Mouse (Mus musculus) forebrain, embryonic 13.5 days (tissue): ENCODE data around the gene Adgre5. TPM values are rescaled to one million over a fixed set of nuclear protein-coding genes. Genes with fewer than 3 reads are reported as not detected.

Experiments used
- ATAC-seq: fragments of 200-750 bp; cut with Nextera tagmentation; 2 replicates; pipeline ENCODE4 v1.8.0; 2017
- H3K27ac ChIP-seq: fragments of 300-500 bp; sonication (generic); 2 replicates; pipeline ENCODE4 v1.5.1; 2015; ENCODE audit warnings: inconsistent platforms, mild to moderate bottlenecking, moderate library complexity
- H3K27me3 ChIP-seq: fragments of 300-500 bp; sonication (generic); 2 replicates; pipeline ENCODE4 v1.6.1; 2015; ENCODE audit warnings: mild to moderate bottlenecking, inconsistent platforms
- H3K36me3 ChIP-seq: fragments of 300-500 bp; sonication (generic); 2 replicates; pipeline ENCODE4 v1.6.1; 2015; ENCODE audit warnings: mild to moderate bottlenecking, inconsistent platforms; ENCODE audit not compliant: poor library complexity, severe bottlenecking
- H3K4me1 ChIP-seq: fragments of 300-500 bp; sonication (generic); 2 replicates; pipeline ENCODE4 v1.6.1; 2015; ENCODE audit warnings: inconsistent platforms
- H3K4me2 ChIP-seq: fragments of 300-500 bp; sonication (generic); 2 replicates; pipeline ENCODE4 v1.6.1; 2015; ENCODE audit warnings: inconsistent platforms, mild to moderate bottlenecking, moderate library complexity
- H3K4me3 ChIP-seq: fragments of 300-500 bp; sonication (generic); 2 replicates; pipeline ENCODE4 v1.5.1; 2015; ENCODE audit warnings: mild to moderate bottlenecking, inconsistent platforms
- H3K9ac ChIP-seq: fragments of 300-500 bp; sonication (generic); 2 replicates; pipeline ENCODE4 v1.6.1; 2015; ENCODE audit warnings: mild to moderate bottlenecking, inconsistent platforms
- H3K9me3 ChIP-seq: fragments of 300-500 bp; sonication (generic); replicated peaks from 2 replicates; pipeline ENCODE4 v1.6.1; 2016; ENCODE audit warnings: inconsistent platforms
- WGBS: fragments of 180-500 bp; shearing (Covaris S2); methylation state at CpG from one replicate; pipeline ENCODE4 v1.1.7; 2015; 5-methylcytosine and 5-hydroxymethylcytosine counted together
- polyA plus RNA-seq: library from polyadenylated mRNA; unstranded; fragments of >200 nt; fragmentation: Nextera tagmentation; extraction: Ambion mirVana; gene quantifications from 2 replicates; pipeline ENCODE4 v1.2.1, GENCODE M21; 2015

Adgre5 gene
- polyA plus RNA-seq, 1 experiment from 2014 or later, result 6.7 TPM

DNA sequence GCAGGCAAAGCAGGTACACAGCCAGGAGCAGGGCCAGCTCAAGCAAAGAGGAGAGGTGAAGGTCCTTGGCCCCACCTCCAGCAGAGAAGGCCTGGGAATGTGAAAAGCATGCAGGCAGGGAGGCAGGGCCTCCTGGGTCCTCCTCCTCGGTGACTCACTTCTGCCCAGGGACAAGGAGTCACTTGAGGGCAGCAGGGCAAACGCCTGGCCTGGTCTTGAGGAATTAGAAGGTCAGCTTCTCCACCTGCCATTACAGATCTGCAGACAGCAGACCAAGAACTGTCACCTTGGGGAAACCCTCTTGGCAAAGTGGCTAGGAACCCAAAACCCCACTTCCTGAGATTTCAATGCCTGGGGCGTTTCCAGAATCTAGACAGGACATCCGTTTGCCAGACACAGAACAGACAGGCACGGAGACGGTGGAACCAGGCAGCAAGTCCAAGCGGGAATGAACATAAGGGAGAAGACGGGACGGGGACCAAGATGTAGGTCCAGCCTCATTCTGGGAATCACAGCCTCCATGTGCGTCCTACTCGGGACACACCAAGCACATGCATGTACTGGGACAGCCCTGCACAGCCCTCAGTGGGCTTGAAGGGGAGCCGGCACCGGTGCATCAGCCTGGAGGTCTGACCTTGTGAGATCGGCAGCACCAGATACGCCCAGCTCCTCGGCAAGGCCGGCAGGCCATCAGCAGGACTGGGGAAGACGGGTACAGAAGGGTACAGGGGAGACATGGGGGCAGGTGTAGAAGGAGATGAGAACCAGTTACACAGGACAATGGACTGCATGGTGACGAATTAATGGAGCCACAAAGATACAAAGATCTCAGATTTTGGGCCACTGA, 43.5 kb downstream of the Adgre5 start:
- H3K9ac ChIP-seq, result peak overlapping the region; percentile 96
- H3K4me2 ChIP-seq, result peak overlapping the region; percentile 97
- H3K27me3 ChIP-seq, result no peaks in the 10 kb centered on the region
- H3K27ac ChIP-seq, result peak overlapping the region; percentile 57; the same call in 1 of the 2 replicates
- peaks cover 22% of the 10 kb centered on the region for H3K4me1 ChIP-seq
- 67% methylated on average over 19 of the region's 19 CpGs for WGBS
- no peaks in the 10 kb centered on the region for H3K9me3 ChIP-seq
- H3K36me3 ChIP-seq, result peaks cover 3% of the 10 kb centered on the region
- H3K4me3 ChIP-seq, result peak overlapping the region; percentile 91
- peak; percentile 2; the same call in 1 of the 2 replicates for ATAC-seq

DNA sequence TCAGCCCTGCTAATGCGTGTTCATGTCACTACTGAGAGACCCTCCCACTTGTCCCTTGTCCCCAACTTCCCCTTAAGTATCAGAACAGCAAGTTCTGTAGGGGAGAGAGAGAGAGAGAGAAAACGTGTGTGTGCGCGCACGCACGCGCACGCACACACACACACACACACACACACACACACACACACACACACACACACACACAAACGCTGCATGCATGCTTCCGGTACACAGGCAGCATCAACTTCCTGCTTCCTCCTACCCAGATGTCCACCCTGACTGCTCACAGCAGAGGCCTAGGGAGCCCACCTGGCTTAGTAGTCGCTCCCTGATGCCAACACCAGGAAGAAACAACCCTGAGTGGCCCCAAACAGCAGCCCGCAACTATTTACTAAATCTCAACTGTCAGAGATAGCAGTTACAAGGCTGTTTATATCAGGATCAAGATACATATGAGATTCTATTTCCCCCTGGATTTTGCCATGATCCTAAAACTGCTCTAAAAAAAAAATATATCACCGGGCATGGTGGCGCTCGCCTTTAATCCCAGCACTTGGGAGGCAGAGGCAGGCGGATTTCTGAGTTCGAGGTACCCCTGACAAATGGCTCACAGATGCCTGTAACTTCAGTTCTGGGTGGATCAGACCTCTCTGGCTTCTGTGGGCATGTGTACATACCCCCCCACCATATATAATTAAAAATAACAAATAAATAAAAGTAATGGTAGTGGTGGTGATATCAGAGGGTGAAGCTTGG, 45.6 kb downstream of the Adgre5 start:
- Histone ChIP-seq H3K27me3 (no peaks in the 10 kb centered on the region), H3K36me3 (peaks cover 24% of the 10 kb centered on the region), H3K9ac (no peak overlapping the region), H3K27ac (no peak overlapping the region), H3K9me3 (no peaks in the 10 kb centered on the region), H3K4me3 (no peak overlapping the region), H3K4me1 (peaks cover 22% of the 10 kb centered on the region), H3K4me2 (no peak overlapping the region)
- no peak for ATAC-seq
- 85% methylated on average over 15 of the region's 17 CpGs for WGBS

DNA sequence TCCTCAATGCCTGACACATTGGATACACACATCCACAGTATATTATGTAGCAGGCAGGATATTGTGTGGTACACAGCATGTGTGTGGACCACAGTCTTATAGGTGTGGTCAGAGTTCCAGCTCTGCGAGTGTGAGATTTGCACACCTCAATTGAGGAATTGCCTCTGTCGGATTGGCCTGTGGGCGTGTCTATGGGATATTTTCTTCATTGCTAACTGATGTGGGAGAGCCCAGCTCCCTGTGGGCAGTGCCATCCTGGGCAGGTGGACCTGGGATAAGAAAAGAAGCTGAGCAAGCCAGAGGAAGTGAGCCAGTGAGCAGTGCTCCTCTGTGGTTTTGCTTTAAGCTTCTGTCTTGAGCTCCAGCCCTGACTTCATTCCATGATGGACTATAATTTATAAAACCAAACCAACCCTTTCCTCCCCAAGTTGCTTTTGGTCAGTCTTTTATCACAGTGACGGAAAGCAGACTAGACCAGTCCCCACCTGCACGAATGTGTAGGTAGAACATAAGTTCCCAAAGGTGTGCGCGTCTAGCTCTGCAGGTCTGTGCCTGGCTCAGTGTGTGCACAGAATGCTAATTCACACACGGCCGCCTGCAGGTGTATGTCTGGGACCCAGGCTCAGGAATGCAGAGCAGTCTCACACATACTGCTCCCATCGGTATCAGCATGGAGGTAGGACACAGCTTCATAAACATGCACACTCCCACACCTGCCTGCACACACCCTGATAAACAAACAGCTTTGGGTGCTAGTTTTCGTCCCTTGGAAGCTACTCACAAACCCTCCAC, 46.6 kb downstream of the Adgre5 start:
- Histone ChIP-seq H3K27ac (no peak overlapping the region), H3K27me3 (no peaks in the 10 kb centered on the region), H3K9ac (no peak overlapping the region), H3K4me3 (no peak overlapping the region), H3K9me3 (no peaks in the 10 kb centered on the region), H3K4me1 (peaks cover 19% of the 10 kb centered on the region), H3K36me3 (peaks cover 33% of the 10 kb centered on the region), H3K4me2 (no peak overlapping the region)
- no peak for ATAC-seq
- 85% methylated on average over 11 of the region's 11 CpGs for WGBS

DNA sequence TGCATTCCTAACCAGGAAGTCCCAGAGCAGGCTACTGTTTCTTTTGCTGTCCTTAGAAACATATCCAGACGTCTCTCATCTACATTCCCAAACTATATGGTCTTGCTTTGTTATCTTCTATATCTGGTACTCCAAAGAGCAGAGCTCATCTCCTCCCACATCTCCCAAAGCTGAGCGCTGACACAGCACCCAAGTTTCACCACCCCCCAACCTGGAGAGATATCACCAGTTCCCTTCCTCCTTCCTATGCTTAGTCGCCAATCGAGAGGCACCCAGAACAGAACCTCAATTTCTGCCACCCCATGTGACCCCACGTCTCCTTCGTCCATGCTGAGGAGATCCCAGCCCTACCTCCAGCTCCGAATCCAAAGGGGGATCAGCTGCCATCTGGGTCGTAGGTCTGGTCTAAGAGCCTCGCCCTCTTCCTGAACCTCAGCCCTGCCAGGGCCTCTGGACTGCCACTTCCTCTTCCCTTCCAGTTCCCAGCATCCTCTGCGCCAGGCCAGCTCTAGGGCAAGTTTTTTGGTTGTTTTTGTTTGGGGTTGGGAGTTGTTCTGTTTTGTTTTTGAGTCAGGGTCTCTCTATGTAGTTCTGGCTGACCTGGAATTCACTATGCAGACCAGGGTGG, 47.4 kb downstream of the Adgre5 start:
- ATAC-seq, result no peak

DNA sequence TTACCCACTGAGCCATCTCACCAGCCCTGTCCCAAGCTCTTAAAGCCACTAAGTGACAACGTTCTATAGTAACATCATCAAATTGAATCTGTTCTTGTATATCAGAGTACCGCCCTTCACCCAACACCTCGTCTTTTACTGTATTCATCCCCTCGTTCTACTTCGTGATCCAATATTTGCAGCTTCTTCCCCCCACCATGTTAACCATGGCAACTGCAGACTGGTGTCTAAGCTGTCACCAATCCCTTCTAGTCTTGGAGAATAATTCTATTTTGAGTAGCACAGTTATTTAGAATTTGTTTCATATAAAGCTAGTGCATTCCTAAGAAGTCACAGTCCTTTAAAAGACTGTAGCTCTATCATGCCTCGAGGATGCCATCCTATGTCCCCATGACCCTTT, 51.9 kb downstream of the Adgre5 start:
- no peak for ATAC-seq
- peaks cover 70% of the 10 kb centered on the region for H3K36me3 ChIP-seq
- H3K27me3 ChIP-seq, result no peaks in the 10 kb centered on the region
- no peaks in the 10 kb centered on the region for H3K4me1 ChIP-seq
- no peak overlapping the region for H3K9ac ChIP-seq
- no peaks in the 10 kb centered on the region for H3K9me3 ChIP-seq
- WGBS, result 91% methylated on average over 6 of the region's 6 CpGs
- no peak overlapping the region for H3K4me2 ChIP-seq
- H3K27ac ChIP-seq, result no peak overlapping the region
- H3K4me3 ChIP-seq, result no peak overlapping the region

More for the DNA sequence above, 47.4 kb downstream of the Adgre5 start:
- Histone ChIP-seq H3K4me3 (no peak overlapping the region), H3K4me2 (no peak overlapping the region), H3K36me3 (peaks cover 35% of the 10 kb centered on the region), H3K9ac (no peak overlapping the region), H3K27me3 (no peaks in the 10 kb centered on the region), H3K27ac (no peak overlapping the region), H3K4me1 (peaks cover 15% of the 10 kb centered on the region), H3K9me3 (no peaks in the 10 kb centered on the region)
- 85% methylated on average over 10 of the region's 10 CpGs for WGBS

DNA sequence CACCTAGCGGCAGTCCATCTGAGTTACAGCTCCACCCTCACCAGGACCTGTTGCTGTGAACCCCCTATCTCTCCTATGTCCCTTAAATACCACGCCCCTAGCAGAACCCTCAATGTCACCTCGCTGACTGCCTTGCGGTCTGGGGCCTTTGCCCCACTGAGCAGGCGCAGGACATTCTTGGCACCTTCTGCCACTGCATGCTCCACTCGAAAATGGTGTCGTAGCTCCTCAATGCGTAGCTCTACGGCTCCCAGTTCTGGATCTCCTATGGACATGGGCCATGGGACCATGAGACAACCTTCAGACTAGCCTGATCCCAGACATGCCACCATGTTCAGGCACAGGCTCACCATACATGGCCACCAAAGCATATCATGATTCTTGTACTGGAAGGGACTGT, 56.6 kb downstream of the Adgre5 start:
- Histone ChIP-seq H3K36me3 (peaks cover 84% of the 10 kb centered on the region), H3K4me3 (no peak overlapping the region), H3K9ac (no peak overlapping the region), H3K9me3 (no peaks in the 10 kb centered on the region), H3K4me2 (no peak overlapping the region), H3K27me3 (no peaks in the 10 kb centered on the region), H3K4me1 (no peaks in the 10 kb centered on the region), H3K27ac (no peak overlapping the region)
- no peak for ATAC-seq
- WGBS, result 96% methylated on average over 9 of the region's 9 CpGs

DNA sequence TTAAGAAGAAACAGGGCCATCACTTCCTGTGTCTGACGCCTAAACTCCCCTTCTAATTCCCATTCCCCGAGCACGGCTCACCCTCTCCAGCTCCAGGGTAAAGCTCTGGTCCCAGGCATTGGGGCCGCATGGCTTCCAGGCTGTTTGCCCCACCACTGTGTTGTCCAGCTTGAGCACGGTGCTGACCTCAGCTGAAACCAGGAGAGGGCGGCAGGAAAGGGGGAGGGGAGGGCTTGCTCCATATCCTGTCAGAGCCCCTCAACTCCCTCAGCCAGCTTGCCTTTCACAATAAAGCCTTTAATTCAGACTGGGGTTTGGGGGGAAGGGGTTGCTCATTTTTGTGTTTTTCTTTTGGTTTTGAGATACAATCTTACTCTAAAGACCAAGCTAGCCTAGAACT, 60.0 kb downstream of the Adgre5 start:
- ATAC-seq, result no peak
- H3K4me3 ChIP-seq, result no peak overlapping the region
- no peak overlapping the region for H3K4me2 ChIP-seq
- H3K4me1 ChIP-seq, result no peaks in the 10 kb centered on the region
- WGBS, result 25% methylated on average over 6 of the region's 6 CpGs
- H3K36me3 ChIP-seq, result peaks cover 96% of the 10 kb centered on the region
- no peaks in the 10 kb centered on the region for H3K9me3 ChIP-seq
- no peak overlapping the region for H3K27ac ChIP-seq
- H3K27me3 ChIP-seq, result no peaks in the 10 kb centered on the region
- H3K9ac ChIP-seq, result no peak overlapping the region

DNA sequence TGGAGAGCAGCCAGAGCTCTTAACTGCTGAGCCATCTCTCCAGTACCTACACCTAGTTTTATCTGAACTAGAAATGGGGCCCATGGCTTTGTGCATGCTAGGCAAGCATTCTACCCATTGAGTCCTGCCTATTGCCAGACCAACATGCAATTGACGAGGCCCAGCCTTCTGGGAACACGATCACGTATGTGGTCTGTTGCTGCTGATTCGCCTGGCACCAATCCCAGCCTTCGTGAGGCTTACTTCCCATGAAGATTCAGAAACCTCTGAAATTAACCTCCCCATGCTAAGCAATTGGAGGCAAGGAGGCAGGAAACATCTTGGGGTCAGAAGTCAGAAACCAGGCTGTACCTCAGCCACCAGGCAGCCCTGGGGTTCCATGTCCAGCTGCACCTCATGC, 60.5 kb downstream of the Adgre5 start:
- Histone ChIP-seq H3K36me3 (peaks cover 96% of the 10 kb centered on the region), H3K27ac (no peak overlapping the region)
- WGBS, result 91% methylated on average over 5 of the region's 5 CpGs

DNA sequence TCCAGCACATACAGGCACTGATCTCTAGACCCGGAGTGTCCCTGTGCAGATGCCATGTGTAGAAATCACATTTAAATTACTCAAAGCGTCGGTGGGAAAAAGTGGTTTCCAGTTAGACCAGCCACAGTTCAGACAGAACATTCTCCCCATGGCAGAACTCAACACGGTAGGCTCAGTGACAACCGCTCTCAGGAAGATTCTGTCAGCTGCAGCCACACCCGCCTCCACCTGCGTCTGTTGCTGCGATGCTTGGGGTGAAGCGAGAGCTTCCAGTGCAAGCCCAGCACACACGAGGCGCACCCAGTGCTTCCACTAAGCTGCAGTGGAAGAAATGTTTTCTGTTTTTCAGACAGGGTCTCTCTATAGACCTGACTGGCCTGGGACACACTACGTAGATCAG, 61.3 kb downstream of the Adgre5 start:
- no peaks in the 10 kb centered on the region for H3K27me3 ChIP-seq
- no peaks in the 10 kb centered on the region for H3K9me3 ChIP-seq
- no peaks in the 10 kb centered on the region for H3K4me1 ChIP-seq
- H3K4me3 ChIP-seq, result no peak overlapping the region
- WGBS, result 93% methylated on average over 12 of the region's 12 CpGs
- H3K36me3 ChIP-seq, result peaks cover 94% of the 10 kb centered on the region
- no peak overlapping the region for H3K27ac ChIP-seq
- H3K9ac ChIP-seq, result no peak overlapping the region
- H3K4me2 ChIP-seq, result no peak overlapping the region
- ATAC-seq, result no peak

More for the DNA sequence above, 60.5 kb downstream of the Adgre5 start:
- Histone ChIP-seq H3K4me1 (no peaks in the 10 kb centered on the region), H3K9ac (no peak overlapping the region), H3K4me2 (no peak overlapping the region), H3K4me3 (no peak overlapping the region), H3K27me3 (no peaks in the 10 kb centered on the region), H3K9me3 (no peaks in the 10 kb centered on the region)
- ATAC-seq, result no peak

DNA sequence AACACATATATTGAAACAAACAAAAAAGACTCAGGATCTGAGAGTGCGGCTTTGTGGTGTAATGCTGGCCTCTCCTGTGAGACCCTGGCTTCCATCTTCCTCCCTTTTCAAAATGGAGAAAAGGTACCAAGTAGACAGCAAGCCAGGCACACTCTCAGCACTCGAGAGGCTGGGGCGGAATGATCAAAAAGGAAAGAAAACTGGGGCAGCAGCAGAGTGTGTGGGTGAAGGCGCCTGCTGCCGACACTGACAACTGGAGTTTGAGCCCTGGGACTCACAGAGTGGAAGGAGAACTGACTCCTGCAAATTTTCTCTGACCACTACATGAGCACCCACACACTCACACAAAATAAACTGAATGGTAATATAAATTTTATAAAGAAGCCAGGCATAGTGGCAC, 66.6 kb downstream of the Adgre5 start:
- Histone ChIP-seq H3K27me3 (no peaks in the 10 kb centered on the region), H3K4me1 (no peaks in the 10 kb centered on the region), H3K4me3 (no peak overlapping the region), H3K9me3 (no peaks in the 10 kb centered on the region), H3K36me3 (peaks cover 93% of the 10 kb centered on the region), H3K4me2 (no peak overlapping the region), H3K9ac (no peak overlapping the region), H3K27ac (no peak overlapping the region)
- 91% methylated on average over 5 of the region's 5 CpGs for WGBS
- ATAC-seq, result no peak
